Mouse (Mus musculus) liver, embryonic 14 days (tissue): Measurements from ENCODE around the gene Xdh. TPM values are rescaled to one million over a fixed set of nuclear protein-coding genes. Genes with fewer than 3 reads are reported as not detected.

Experiments
- polyA plus RNA-seq: library from polyadenylated mRNA; depleted of rRNA; stranded (reverse); fragments of >200 nt; gene quantifications from 2 replicates; pipeline ENCODE4 v1.2.3, GENCODE M21; 2012; rRNA removed

The Xdh gene
- 0.49 and 0.61 TPM in 2 replicates for polyA plus RNA-seq

DNA sequence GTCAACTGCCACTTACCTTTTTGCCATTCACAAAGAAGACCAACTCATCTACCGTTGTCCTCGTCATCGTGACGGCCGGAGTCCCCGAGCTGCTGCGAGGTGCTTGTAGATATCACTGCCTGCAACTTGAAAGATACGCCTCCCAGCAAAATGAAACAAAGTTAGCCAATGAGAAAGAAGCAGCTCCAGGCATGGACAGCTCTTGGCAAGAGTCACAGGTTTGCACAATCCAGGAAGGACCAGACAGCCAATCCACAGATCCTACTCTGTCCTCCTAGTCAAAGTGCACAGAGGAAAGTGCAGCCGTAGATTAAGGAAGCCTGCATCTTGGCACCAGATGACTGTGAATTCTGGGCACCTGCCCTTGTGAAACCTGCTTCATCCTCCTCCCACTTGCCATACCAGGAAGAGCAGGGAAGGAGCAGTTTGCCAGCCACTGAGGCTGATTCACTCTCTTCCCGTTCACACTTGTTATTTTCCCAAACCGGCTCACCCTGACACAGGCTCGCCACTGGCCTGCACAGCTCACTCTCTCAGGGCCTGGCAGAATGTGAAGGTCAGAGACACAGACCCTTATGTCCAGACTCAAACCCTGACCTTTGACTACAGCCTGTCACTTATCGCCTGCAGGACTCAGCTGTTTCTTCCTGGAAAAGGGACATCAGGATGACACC is at the start of gene Xdh:
Xdh (minus strand) TSS at position 135 of the 674 bp plus-strand sequence.

Other genes with a start within 250 kb of the Xdh start
- 0.05 and 0.07 TPM in 2 replicates for gene Galnt14, start 239.7 kb downstream of the Xdh start, polyA plus RNA-seq
- gene Ehd3, start 146.1 kb downstream of the Xdh start, polyA plus RNA-seq, result 13.8 and 14.8 TPM in 2 replicates
- not detected in 2 replicates for gene Srd5a2, start 97.7 kb upstream of the Xdh start, polyA plus RNA-seq